Mouse (Mus musculus): Measurements from ENCODE around the gene Spata45. TPM values are rescaled to one million over a fixed set of nuclear protein-coding genes. Genes with fewer than 3 reads are reported as not detected.
A peak's percentile ranks its signal among the peaks of the same experiment; 100 is the strongest.

The Spata45 gene
- polyA plus RNA-seq, 1 experiment from 2014 or later: not detected

GRCm38 (mm10) chr1:191037999-191038398 lies 1.6 kb downstream of the Spata45 start:
- ATAC-seq (no peak), DNase-seq (ENCODE audit: low read depth, low spot score) (no peak)
- in situ Hi-C loops (cut with MboI; ENCODE audit: low pct_unique_long_range_greater_than_20kb): no loop called here
- no peaks in the 10 kb centered on the region for H3K27me3 ChIP-seq
- no peak for TF ChIP-seq CTCF (IDR thresholded peaks at IDR 0.05)
- ChIA-PET CTCF (no interaction called here), POLR2A (no interaction called here)

GRCm38 (mm10) chr1:191041352-191041751 lies 4.9 kb downstream of the Spata45 start:
- no peaks in the 10 kb centered on the region for H3K27me3 ChIP-seq
- ATAC-seq: no peak
- CTCF ChIA-PET: interaction anchor here (1.4 to 1.5 kb wide), 2 partner anchors 9 to 12 kb away, joined by 3 read pairs; no protein-coding TSS in a partner anchor
- TF ChIP-seq CTCF (IDR thresholded peaks at IDR 0.05): no peak
- in situ Hi-C loops (cut with MboI; ENCODE audit: low pct_unique_long_range_greater_than_20kb): no loop called here
- DNase-seq (ENCODE audit: low read depth, low spot score): no peak
- POLR2A ChIA-PET: interaction anchor here (1.0 kb wide), 2 partner anchors 13 to 15 kb away, joined by 3 read pairs; no protein-coding TSS in a partner anchor

- no peak for ATAC-seq
- in situ Hi-C loops (cut with MboI; ENCODE audit: low pct_unique_long_range_greater_than_20kb): no loop called here
- POLR2A ChIA-PET: interaction anchor here (1.0 kb wide), 2 partner anchors 13 to 16 kb away, joined by 3 read pairs; no protein-coding TSS in a partner anchor
- CTCF ChIA-PET: no interaction called here
- H3K27me3 ChIP-seq: no peaks in the 10 kb centered on the region
- TF ChIP-seq CTCF (IDR thresholded peaks at IDR 0.05): no peak
- no peak for DNase-seq (ENCODE audit: low read depth, low spot score)
These were observed 5.7 kb downstream of the Spata45 start for GRCm38 (mm10) chr1:191042106-191042505.

GRCm38 (mm10) chr1:191042688-191043087 lies 6.2 kb downstream of the Spata45 start:
- in situ Hi-C loops (cut with MboI; ENCODE audit: low pct_unique_long_range_greater_than_20kb): no loop called here
- no peaks in the 10 kb centered on the region for H3K27me3 ChIP-seq
- no peak for ATAC-seq
- ChIA-PET CTCF (no interaction called here), POLR2A (no interaction called here)
- no peak for TF ChIP-seq CTCF (IDR thresholded peaks at IDR 0.05)
- no peak for DNase-seq (ENCODE audit: low read depth, low spot score)

DNA sequence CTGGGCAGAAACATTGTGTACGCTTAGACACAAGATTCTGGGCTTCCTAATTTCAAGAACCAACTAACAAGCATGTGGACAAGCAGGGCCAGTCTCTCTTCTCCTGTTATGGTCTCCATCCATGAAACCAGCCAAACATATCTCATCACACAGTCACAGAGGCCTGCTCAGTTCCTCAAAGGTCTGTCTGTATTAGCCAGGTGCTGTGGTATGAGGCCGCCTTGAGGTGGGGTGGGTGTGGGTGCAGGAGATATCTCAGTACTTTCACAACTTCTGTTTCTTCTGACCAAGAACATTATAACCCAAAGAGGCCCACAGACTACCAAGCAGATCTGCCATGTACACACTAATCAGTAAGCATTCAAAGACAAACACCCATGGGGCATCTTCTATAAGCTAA lies 8.8 kb downstream of the Spata45 start:
- ChIA-PET POLR2A (no interaction called here), CTCF (interaction anchor here (1.3 kb wide), 1 partner anchor 40 kb away, joined by 3 read pairs; no protein-coding TSS in a partner anchor)
- DNase-seq (ENCODE audit: low read depth, low spot score): no peak
- no peak for ATAC-seq
- in situ Hi-C loops (cut with MboI; ENCODE audit: low pct_unique_long_range_greater_than_20kb): no loop called here
- no peaks in the 10 kb centered on the region for H3K27me3 ChIP-seq
- no peak for TF ChIP-seq CTCF (IDR thresholded peaks at IDR 0.05)

GRCm38 (mm10) chr1:191046231-191046824 lies 9.9 kb downstream of the Spata45 start:
- H3K27me3 ChIP-seq: no peaks in the 10 kb centered on the region
- no peak for TF ChIP-seq CTCF (IDR thresholded peaks at IDR 0.05)
- ChIA-PET POLR2A (interaction anchor here (0.7 kb wide), 1 partner anchor 11 kb away, joined by 4 read pairs; no protein-coding TSS in a partner anchor), CTCF (interaction anchor here (0.7 to 1.4 kb wide), 3 partner anchors 8 to 41 kb away, joined by 3 to 4 read pairs (median 3); no protein-coding TSS in a partner anchor)
- DNase-seq (ENCODE audit: low read depth, low spot score) (no peak), ATAC-seq (no peak)
- in situ Hi-C loops (cut with MboI; ENCODE audit: low pct_unique_long_range_greater_than_20kb): no loop called here

DNA sequence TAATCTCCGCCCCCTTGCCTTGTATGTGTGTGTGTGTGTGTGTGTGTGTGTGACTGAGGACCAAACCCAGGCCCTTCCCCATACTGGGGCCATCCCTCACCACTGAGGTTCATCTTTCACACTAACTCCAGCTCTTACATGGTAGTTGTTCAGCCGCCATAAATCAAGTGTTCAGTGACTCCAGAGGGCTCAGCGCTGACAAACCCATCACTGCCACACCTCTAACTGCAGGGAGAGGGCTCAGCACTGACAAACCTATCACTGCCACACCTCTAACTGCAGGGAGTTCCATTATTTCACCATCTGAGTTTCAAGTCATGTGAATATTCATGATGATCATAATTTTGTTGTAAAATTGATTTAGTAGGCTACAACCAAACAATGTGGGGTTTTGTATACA lies 17.1 kb downstream of the Spata45 start:
- DNase-seq (ENCODE audit: low read depth, low spot score) (no peak), ATAC-seq (no peak)
- TF ChIP-seq CTCF (IDR thresholded peaks at IDR 0.05): no peak
- ChIA-PET CTCF (no interaction called here), POLR2A (no interaction called here)
- no peaks in the 10 kb centered on the region for H3K27me3 ChIP-seq
- in situ Hi-C loops (cut with MboI; ENCODE audit: low pct_unique_long_range_greater_than_20kb): no loop called here

- ChIA-PET CTCF (interaction anchor here (0.7 to 1.2 kb wide), 4 partner anchors 9 to 110 kb away, joined by 3 to 4 read pairs (median 3); partner anchors contain the start of gene Flvcr1), POLR2A (no interaction called here)
- peak; percentile 77 for TF ChIP-seq CTCF (IDR thresholded peaks at IDR 0.05)
- in situ Hi-C loops (cut with MboI; ENCODE audit: low pct_unique_long_range_greater_than_20kb): no loop called here
- no peaks in the 10 kb centered on the region for H3K27me3 ChIP-seq
- DNase-seq (ENCODE audit: low read depth, low spot score): no peak
- no peak for ATAC-seq
These were observed 18.6 kb downstream of the Spata45 start for GRCm38 (mm10) chr1:191054870-191055532.

DNA sequence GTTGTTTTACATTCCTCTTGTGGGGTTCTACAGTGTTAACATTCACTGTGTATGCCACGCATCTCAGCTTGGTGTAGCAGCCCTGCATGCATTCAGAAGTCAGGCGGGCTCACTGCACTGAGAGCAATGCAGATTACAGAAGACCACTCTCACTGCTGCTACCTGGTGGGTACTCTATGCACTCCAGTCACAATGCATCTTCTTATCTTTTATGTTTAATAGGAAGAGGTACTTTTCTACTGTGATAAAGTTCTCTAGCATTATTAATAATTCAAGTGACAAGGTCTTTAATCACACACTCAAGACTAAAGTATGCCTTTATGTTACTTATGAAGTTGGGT lies 19.1 kb downstream of the Spata45 start:
- no peaks in the 10 kb centered on the region for H3K27me3 ChIP-seq
- ChIA-PET POLR2A (no interaction called here), CTCF (interaction anchor here (1.1 to 1.2 kb wide), 2 partner anchors 29 to 34 kb away, joined by 3 to 4 read pairs; partner anchors contain the start of gene Flvcr1)
- TF ChIP-seq CTCF (IDR thresholded peaks at IDR 0.05): no peak
- DNase-seq (ENCODE audit: low read depth, low spot score) (no peak), ATAC-seq (no peak)
- in situ Hi-C loops (cut with MboI; ENCODE audit: low pct_unique_long_range_greater_than_20kb): no loop called here

- no peak for ATAC-seq
- in situ Hi-C loops (cut with MboI; ENCODE audit: low pct_unique_long_range_greater_than_20kb): no loop called here
- CTCF ChIA-PET: interaction anchor here (1.3 kb wide), 1 partner anchor 22 kb away, joined by 3 read pairs; no protein-coding TSS in a partner anchor
- DNase-seq (ENCODE audit: low read depth, low spot score): no peak
- peak; percentile 40 for TF ChIP-seq CTCF (IDR thresholded peaks at IDR 0.05)
- POLR2A ChIA-PET: interaction anchor here (1.6 kb wide), 1 partner anchor 11 kb away, joined by 4 read pairs; no protein-coding TSS in a partner anchor
- no peaks in the 10 kb centered on the region for H3K27me3 ChIP-seq
These were observed 21.0 kb downstream of the Spata45 start for GRCm38 (mm10) chr1:191057461-191057860.
